Mouse (Mus musculus): ENCODE measurements around the gene Brinp3. TPM values are rescaled to one million over a fixed set of nuclear protein-coding genes. Genes with fewer than 3 reads are reported as not detected.

Gene Brinp3
- total RNA-seq (2023), result not detected

GRCm38 (mm10) chr1:146494681-146495331 is at the start of gene Brinp3:
Gene Brinp3 (plus strand): TSS chr1:146494760.

